Mouse (Mus musculus) liver, postnatal 0 days (tissue): ENCODE data around the gene Ccdc107. TPM values are rescaled to one million over a fixed set of nuclear protein-coding genes. Genes with fewer than 3 reads are reported as not detected.
"Not testable (repeated sequence)": the region's sequence is repeated elsewhere in the genome, so short reads cannot be mapped to it uniquely, and the experiment has no call there.

Experiments
- ATAC-seq: fragments of 200-750 bp; cut with Nextera tagmentation; 2 replicates; pipeline ENCODE4 v1.8.0; 2017; ENCODE audit warnings: mild to moderate bottlenecking, moderate library complexity
- DNase-seq: peaks from one replicate; pipeline ENCODE4 v3.0.0-alpha.2; 2016
- H3K27ac ChIP-seq: fragments of 300-500 bp; sonication (generic); 2 replicates; pipeline ENCODE4 v1.5.1; 2014; ENCODE audit warnings: antibody characterized with exemption, moderate library complexity, mild to moderate bottlenecking, low read depth
- H3K27me3 ChIP-seq: fragments of 300-500 bp; sonication (generic); 2 replicates; pipeline ENCODE4 v1.6.1; 2014; ENCODE audit warnings: low read length, control low read depth, mixed read lengths; ENCODE audit not compliant: insufficient read depth
- H3K36me3 ChIP-seq: fragments of 300-500 bp; sonication (generic); replicated peaks from 2 replicates; pipeline ENCODE4 v1.6.1; 2014; ENCODE audit warnings: mild to moderate bottlenecking, control low read depth, low read length, moderate library complexity, mixed read lengths; ENCODE audit not compliant: insufficient read depth
- H3K4me1 ChIP-seq: fragments of 300-500 bp; sonication (generic); 2 replicates; pipeline ENCODE4 v1.6.1; 2014; ENCODE audit warnings: antibody characterized with exemption, mild to moderate bottlenecking, control low read depth; ENCODE audit not compliant: insufficient read depth
- H3K4me2 ChIP-seq: fragments of 300-500 bp; sonication (generic); 2 replicates; pipeline ENCODE4 v1.6.1; 2014; ENCODE audit warnings: low read depth, mild to moderate bottlenecking, low read length, moderate library complexity, mixed read lengths
- H3K4me3 ChIP-seq: fragments of 300-500 bp; sonication (generic); 2 replicates; pipeline ENCODE4 v1.5.1; 2014; ENCODE audit warnings: low read depth, low read length
- H3K9ac ChIP-seq: fragments of 300-500 bp; sonication (generic); replicated peaks from 2 replicates; pipeline ENCODE4 v1.6.1; 2014; ENCODE audit warnings: mild to moderate bottlenecking, moderate library complexity
- H3K9me3 ChIP-seq: fragments of 300-500 bp; sonication (generic); 2 replicates; pipeline ENCODE4 v1.6.1; 2016; ENCODE audit warnings: mild to moderate bottlenecking, control low read depth, low read length, mixed read lengths
- CTCF ChIP-seq: sonication (generic); IDR thresholded peaks from 2 replicates; pipeline ENCODE4 v1.5.1; 2016; ENCODE audit warnings: antibody characterized with exemption, low read depth
- EP300 ChIP-seq: IDR thresholded peaks from 2 replicates; pipeline ENCODE4 v1.6.1; 2016; ENCODE audit warnings: antibody characterized with exemption, low read depth, mild to moderate bottlenecking
- WGBS: fragments of 180-500 bp; shearing (Covaris S2); extraction: QIAGEN DNeasy Blood & Tissue Kit; methylation state at CpG from one replicate; pipeline ENCODE4 v1.1.7; 2014; ENCODE audit not compliant: insufficient replicate concordance; 5-methylcytosine and 5-hydroxymethylcytosine counted together
- polyA plus RNA-seq: library from polyadenylated mRNA; unstranded; fragments of >200 nt; fragmentation: Nextera tagmentation; extraction: Ambion mirVana; gene quantifications from 2 replicates; pipeline ENCODE4 v1.2.1, GENCODE M21; 2015

The Ccdc107 gene
- polyA plus RNA-seq, 1 experiment from 2014 or later, result 41.1 TPM

GRCm38 (mm10) chr4:43480985-43481384 lies 11.7 kb upstream of the Ccdc107 start:
- no peak overlapping the region for H3K9ac ChIP-seq
- no peak for ATAC-seq
- H3K27me3 ChIP-seq, result no peaks in the 10 kb centered on the region
- no peaks in the 10 kb centered on the region for H3K9me3 ChIP-seq
- DNase-seq, result no peak
- TF ChIP-seq EP300 (no peak), CTCF (no peak)
- no peak overlapping the region for H3K4me2 ChIP-seq
- peaks cover 10% of the 10 kb centered on the region for H3K4me1 ChIP-seq
- no peaks in the 10 kb centered on the region for H3K36me3 ChIP-seq
- 74% methylated on average over 5 of the region's 5 CpGs for WGBS
- no peak overlapping the region for H3K27ac ChIP-seq
- no peak overlapping the region for H3K4me3 ChIP-seq

DNA sequence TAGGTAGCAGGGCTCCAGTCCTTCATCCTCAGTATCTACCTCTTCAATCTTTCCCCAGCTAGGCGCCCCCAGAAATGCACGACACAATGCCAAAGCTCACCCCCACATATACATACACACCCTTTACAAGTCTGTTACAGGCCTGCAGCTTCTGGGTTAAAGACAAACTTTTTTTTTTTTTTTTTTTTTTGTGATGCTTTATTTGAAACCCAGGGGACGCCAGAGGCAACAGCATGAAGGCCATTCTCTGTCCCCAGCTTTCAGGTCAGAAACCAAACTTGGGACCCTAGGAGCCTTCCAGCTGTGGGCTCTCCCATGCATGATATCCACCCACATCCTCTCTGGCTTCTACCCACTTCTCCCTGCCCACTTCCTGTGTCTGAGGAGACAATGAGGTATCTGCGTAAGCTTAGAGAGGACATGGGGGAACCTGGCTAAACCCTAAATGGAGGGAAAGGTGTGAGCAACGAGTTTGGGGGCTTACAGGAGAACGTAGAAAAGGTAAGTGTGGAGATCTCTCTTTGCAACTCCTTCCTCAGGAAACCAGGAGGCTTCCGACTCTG lies 10.7 kb upstream of the Ccdc107 start:
- no peak overlapping the region; the same call in 1 of the 2 replicates for H3K4me2 ChIP-seq
- no peak overlapping the region for H3K4me3 ChIP-seq
- ATAC-seq, result no peak
- 40% methylated on average over 7 of the region's 7 CpGs for WGBS
- H3K9me3 ChIP-seq, result no peaks in the 10 kb centered on the region
- no peaks in the 10 kb centered on the region for H3K36me3 ChIP-seq
- no peak for TF ChIP-seq CTCF
- no peak for TF ChIP-seq EP300
- H3K9ac ChIP-seq, result no peak overlapping the region
- peaks cover 10% of the 10 kb centered on the region for H3K4me1 ChIP-seq
- peak overlapping the region; percentile 41; the same call in 1 of the 2 replicates for H3K27ac ChIP-seq
- DNase-seq, result no peak
- no peaks in the 10 kb centered on the region for H3K27me3 ChIP-seq

- no peaks in the 10 kb centered on the region for H3K27me3 ChIP-seq
- H3K4me3 ChIP-seq, result no peak overlapping the region
- H3K4me1 ChIP-seq, result peaks cover 10% of the 10 kb centered on the region
- TF ChIP-seq CTCF (no peak), EP300 (no peak)
- ATAC-seq (no peak), DNase-seq (no peak)
- no peaks in the 10 kb centered on the region for H3K9me3 ChIP-seq
- H3K27ac ChIP-seq, result peak overlapping the region; percentile 41; the same call in 1 of the 2 replicates
- WGBS, result 53% methylated on average over 10 of the region's 10 CpGs
- H3K9ac ChIP-seq, result no peak overlapping the region
- H3K4me2 ChIP-seq, result no peak overlapping the region; the same call in 1 of the 2 replicates
- no peaks in the 10 kb centered on the region for H3K36me3 ChIP-seq
These were observed 10.1 kb upstream of the Ccdc107 start for GRCm38 (mm10) chr4:43482591-43482990.

GRCm38 (mm10) chr4:43483535-43484091 lies 9.1 kb upstream of the Ccdc107 start, which contains the start of gene Sit1:
Gene Sit1, minus strand, starts transcription at chr4:43483734.
- ATAC-seq (no peak), DNase-seq (no peak)
- peak within 1 kb of the TSS; percentile 26 for H3K4me2 ChIP-seq
- TF ChIP-seq EP300 (no peak), CTCF (no peak)
- peak within 1 kb of the TSS; percentile 41; the same call in 1 of the 2 replicates for H3K27ac ChIP-seq
- H3K36me3 ChIP-seq, result no peaks in the 10 kb centered on the region
- H3K27me3 ChIP-seq, result no peaks in the 10 kb centered on the region
- 59% methylated on average over 12 of the region's 12 CpGs for WGBS
- no peaks in the 10 kb centered on the region for H3K9me3 ChIP-seq
- no peak within 1 kb of the TSS for H3K9ac ChIP-seq
- peaks cover 3% of the 10 kb centered on the region for H3K4me1 ChIP-seq
- no peak within 1 kb of the TSS for H3K4me3 ChIP-seq

- not testable (repeated sequence) for H3K4me1 ChIP-seq, H3K4me2 ChIP-seq, H3K27me3 ChIP-seq, ATAC-seq, H3K9me3 ChIP-seq, DNase-seq, H3K36me3 ChIP-seq, H3K4me3 ChIP-seq, H3K9ac ChIP-seq, H3K27ac ChIP-seq
- TF ChIP-seq CTCF, result peak; percentile 42
- 86% methylated on average over 5 of the region's 5 CpGs for WGBS
These were observed 7.0 kb upstream of the Ccdc107 start for GRCm38 (mm10) chr4:43485666-43486065.

DNA sequence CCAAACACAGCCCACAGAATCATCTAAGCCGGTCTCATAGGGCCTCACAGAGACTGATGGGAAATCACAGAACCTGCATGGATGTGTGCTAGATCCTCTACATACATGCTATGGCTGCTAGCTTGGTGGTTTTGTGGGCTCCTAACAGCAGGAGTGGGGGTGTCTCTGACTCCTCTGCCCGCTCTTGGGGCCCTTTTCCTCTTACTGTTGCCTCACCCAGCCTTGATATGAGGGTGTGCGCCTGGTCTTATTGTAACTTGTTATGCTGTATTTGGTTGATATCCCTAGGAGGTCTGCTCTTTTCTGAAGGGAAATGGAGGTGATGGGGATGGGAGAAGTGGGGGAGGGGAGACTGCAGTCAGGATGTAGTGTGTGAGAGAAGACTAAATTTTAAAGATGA lies 3.1 kb upstream of the Ccdc107 start:
- Histone ChIP-seq H3K9me3 (no peaks in the 10 kb centered on the region), H3K4me3 (no peak overlapping the region), H3K4me2 (no peak overlapping the region), H3K9ac (no peak overlapping the region), H3K27me3 (no peaks in the 10 kb centered on the region), H3K36me3 (no peaks in the 10 kb centered on the region), H3K4me1 (peaks cover 10% of the 10 kb centered on the region), H3K27ac (no peak overlapping the region)
- TF ChIP-seq EP300 (no peak), CTCF (no peak)
- ATAC-seq (no peak), DNase-seq (no peak)
- WGBS, result 88% methylated on average over 3 of the region's 3 CpGs
